Mouse (Mus musculus) lung, postnatal 0 days (tissue): ENCODE results near the gene Sept3. TPM values are rescaled to one million over a fixed set of nuclear protein-coding genes. Genes with fewer than 3 reads are reported as not detected.

Source experiments
- ATAC-seq: fragments of 200-750 bp; cut with Nextera tagmentation; 2 replicates; pipeline ENCODE4 v1.8.0; 2017; ENCODE audit warnings: moderate library complexity
- DNase-seq: peaks from one replicate; pipeline ENCODE4 v3.0.0-alpha.2; 2016; ENCODE audit warnings: low spot score
- H3K27ac ChIP-seq: fragments of 300-500 bp; sonication (generic); 2 replicates; pipeline ENCODE4 v1.5.1; 2014; ENCODE audit warnings: antibody characterized with exemption, mild to moderate bottlenecking, low read length, mixed read lengths
- H3K27me3 ChIP-seq: fragments of 300-500 bp; sonication (generic); replicated peaks from 2 replicates; pipeline ENCODE4 v1.6.1; 2014; ENCODE audit warnings: low read length, mixed read lengths; ENCODE audit not compliant: insufficient read depth
- H3K36me3 ChIP-seq: fragments of 300-500 bp; sonication (generic); 2 replicates; pipeline ENCODE4 v1.6.1; 2014; ENCODE audit warnings: low read length, mixed read lengths; ENCODE audit not compliant: insufficient read depth
- H3K4me1 ChIP-seq: fragments of 300-500 bp; sonication (generic); 2 replicates; pipeline ENCODE4 v1.6.1; 2014; ENCODE audit warnings: antibody characterized with exemption, low read depth, low read length, mixed read lengths; ENCODE audit not compliant: insufficient read depth
- H3K4me2 ChIP-seq: fragments of 300-500 bp; sonication (generic); replicated peaks from 2 replicates; pipeline ENCODE4 v1.6.1; 2014; ENCODE audit warnings: low read depth, mild to moderate bottlenecking, low read length, moderate library complexity, mixed read lengths
- H3K4me3 ChIP-seq: fragments of 300-500 bp; sonication (generic); 2 replicates; pipeline ENCODE4 v1.5.1; 2014; ENCODE audit warnings: low read depth, low read length
- H3K9ac ChIP-seq: fragments of 300-500 bp; sonication (generic); replicated peaks from 2 replicates; pipeline ENCODE4 v1.6.1; 2014; ENCODE audit warnings: low read depth, mild to moderate bottlenecking
- H3K9me3 ChIP-seq: fragments of 300-500 bp; sonication (generic); 2 replicates; pipeline ENCODE4 v1.6.1; 2016; ENCODE audit warnings: low read length, mixed read lengths
- CTCF ChIP-seq: IDR thresholded peaks from 2 replicates; pipeline ENCODE4 v1.5.1; 2016; ENCODE audit warnings: antibody characterized with exemption, mild to moderate bottlenecking
- EP300 ChIP-seq: IDR thresholded peaks from 2 replicates; pipeline ENCODE4 v1.6.1; 2016; ENCODE audit warnings: antibody characterized with exemption, mild to moderate bottlenecking, control low read depth
- WGBS: fragments of 180-500 bp; shearing (Covaris S2); extraction: QIAGEN DNeasy Blood & Tissue Kit; methylation state at CpG from one replicate; pipeline ENCODE4 v1.1.7; 2014; 5-methylcytosine and 5-hydroxymethylcytosine counted together
- polyA plus RNA-seq: library from polyadenylated mRNA; unstranded; fragments of >200 nt; fragmentation: Nextera tagmentation; extraction: Ambion mirVana; gene quantifications from 2 replicates; pipeline ENCODE4 v1.2.1, GENCODE M21; 2015

Gene Sept3
- polyA plus RNA-seq, 1 experiment from 2014 or later: 0.26 TPM

DNA sequence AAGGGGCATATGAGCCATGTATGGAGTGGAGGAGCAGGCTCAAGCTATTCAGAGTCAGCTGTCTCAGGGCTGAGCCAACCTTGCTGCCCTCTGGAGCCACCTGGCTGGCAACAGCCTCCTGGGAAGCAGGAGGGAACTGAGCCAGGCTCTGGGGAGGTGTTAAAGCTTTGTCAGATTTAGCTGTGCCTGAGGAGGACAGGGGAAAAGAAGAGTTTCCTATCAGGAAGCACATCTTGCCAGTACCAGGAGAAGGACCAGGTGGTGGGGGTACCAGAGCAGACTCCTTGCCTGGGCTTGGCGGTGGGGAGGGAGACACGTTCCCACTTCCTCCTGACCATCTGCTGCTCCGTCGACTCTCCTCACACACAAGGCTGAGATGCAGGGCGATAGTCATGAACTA is 2.9 kb downstream of the Sept3 start:
- no peak overlapping the region for H3K27ac ChIP-seq
- 0 out of 2 replicates have a peak, but pooled peaks cover 4% of the 10 kb centered on the region for H3K4me1 ChIP-seq
- no peak for TF ChIP-seq EP300
- no peak for TF ChIP-seq CTCF
- H3K36me3 ChIP-seq: no peaks in the 10 kb centered on the region
- H3K27me3 ChIP-seq: peaks cover 30% of the 10 kb centered on the region
- no peak for ATAC-seq
- WGBS: 69% methylated on average over 5 of the region's 5 CpGs
- H3K4me3 ChIP-seq: no peak overlapping the region
- H3K9me3 ChIP-seq: no peaks in the 10 kb centered on the region
- no peak overlapping the region for H3K9ac ChIP-seq
- no peak for DNase-seq
- no peak overlapping the region for H3K4me2 ChIP-seq

DNA sequence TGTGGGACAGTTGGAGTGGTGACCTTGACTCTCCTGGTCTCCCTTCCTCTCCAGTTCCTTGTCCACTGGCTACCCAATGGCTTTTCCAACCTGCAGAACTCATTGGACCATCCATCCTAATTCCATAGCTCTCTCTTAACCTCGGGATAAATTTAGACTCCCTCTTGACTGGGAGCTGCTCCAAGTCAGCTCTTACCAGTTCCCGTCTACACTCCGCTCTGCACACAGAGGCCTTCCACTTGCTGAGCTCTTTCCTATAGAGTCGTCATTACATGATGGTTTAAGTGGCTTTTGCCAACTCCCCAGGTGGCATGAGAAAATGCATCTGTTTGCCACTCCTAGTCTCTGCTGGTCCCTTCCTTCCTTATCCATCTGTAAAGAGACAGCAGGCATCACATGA is 5.9 kb downstream of the Sept3 start:
- Histone ChIP-seq H3K4me2 (no peak overlapping the region), H3K27me3 (peaks cover 8% of the 10 kb centered on the region; the same call in 1 of the 2 replicates), H3K27ac (no peak overlapping the region), H3K9ac (no peak overlapping the region), H3K9me3 (no peaks in the 10 kb centered on the region), H3K36me3 (no peaks in the 10 kb centered on the region), H3K4me1 (0 out of 2 replicates have a peak, but pooled peaks cover under 1% of the 10 kb centered on the region), H3K4me3 (no peak overlapping the region)
- DNase-seq: no peak
- TF ChIP-seq EP300 (no peak), CTCF (no peak)
- WGBS: 46% methylated on average over 4 of the region's 4 CpGs
- ATAC-seq: no peak

DNA sequence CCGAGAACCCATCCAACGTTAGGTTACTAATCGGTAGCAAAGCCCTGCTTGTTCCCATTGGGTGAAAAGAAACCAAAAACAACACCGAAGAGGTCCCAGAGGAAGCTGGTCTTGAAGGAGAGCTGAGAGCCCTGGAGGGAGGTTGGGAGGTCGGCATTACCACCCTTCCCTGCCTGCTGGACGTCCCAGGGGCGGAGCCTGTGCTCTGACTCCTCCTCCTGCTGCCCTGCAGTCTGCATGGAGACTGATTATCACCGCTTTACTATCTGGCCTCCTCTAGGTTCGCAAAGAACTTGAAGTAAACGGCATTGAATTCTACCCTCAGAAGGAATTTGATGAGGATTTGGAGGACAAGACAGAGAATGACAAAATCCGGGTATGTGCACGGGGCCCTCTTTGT is 11.5 kb downstream of the Sept3 start:
- H3K27me3 ChIP-seq: no peaks in the 10 kb centered on the region
- 59% methylated on average over 12 of the region's 12 CpGs for WGBS
- ATAC-seq (no peak), DNase-seq (no peak)
- H3K4me1 ChIP-seq: no peaks in the 10 kb centered on the region
- H3K36me3 ChIP-seq: no peaks in the 10 kb centered on the region
- no peak overlapping the region for H3K27ac ChIP-seq
- no peak overlapping the region for H3K4me2 ChIP-seq
- no peak overlapping the region for H3K9ac ChIP-seq
- TF ChIP-seq CTCF (no peak), EP300 (no peak)
- no peak overlapping the region for H3K4me3 ChIP-seq
- no peaks in the 10 kb centered on the region for H3K9me3 ChIP-seq

DNA sequence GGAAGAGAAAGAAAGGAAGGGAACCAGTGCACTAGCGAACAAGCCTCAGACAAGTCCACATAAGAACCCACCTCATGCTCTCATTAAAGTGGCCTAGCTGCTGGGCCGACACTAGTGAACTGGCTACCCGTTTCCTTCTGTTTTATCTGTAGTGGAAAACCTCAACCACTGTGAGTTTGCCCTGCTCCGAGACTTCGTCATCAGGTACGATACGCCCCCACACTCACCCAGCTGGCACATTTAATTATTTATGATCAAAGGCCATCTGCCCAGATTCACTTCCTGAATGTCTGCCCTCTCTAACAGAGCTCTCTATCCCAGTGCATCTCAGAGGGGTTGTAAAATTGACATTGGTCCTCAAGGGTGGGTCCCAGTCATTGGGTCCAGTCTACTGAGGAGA is 15.6 kb downstream of the Sept3 start:
- no peaks in the 10 kb centered on the region for H3K4me1 ChIP-seq
- H3K4me3 ChIP-seq: no peak overlapping the region
- H3K27ac ChIP-seq: no peak overlapping the region
- H3K4me2 ChIP-seq: no peak overlapping the region
- no peaks in the 10 kb centered on the region for H3K27me3 ChIP-seq
- no peak overlapping the region for H3K9ac ChIP-seq
- ATAC-seq: no peak
- 87% methylated on average over 7 of the region's 7 CpGs for WGBS
- no peaks in the 10 kb centered on the region for H3K9me3 ChIP-seq
- no peak for DNase-seq
- TF ChIP-seq CTCF (no peak), EP300 (no peak)
- H3K36me3 ChIP-seq: no peaks in the 10 kb centered on the region

DNA sequence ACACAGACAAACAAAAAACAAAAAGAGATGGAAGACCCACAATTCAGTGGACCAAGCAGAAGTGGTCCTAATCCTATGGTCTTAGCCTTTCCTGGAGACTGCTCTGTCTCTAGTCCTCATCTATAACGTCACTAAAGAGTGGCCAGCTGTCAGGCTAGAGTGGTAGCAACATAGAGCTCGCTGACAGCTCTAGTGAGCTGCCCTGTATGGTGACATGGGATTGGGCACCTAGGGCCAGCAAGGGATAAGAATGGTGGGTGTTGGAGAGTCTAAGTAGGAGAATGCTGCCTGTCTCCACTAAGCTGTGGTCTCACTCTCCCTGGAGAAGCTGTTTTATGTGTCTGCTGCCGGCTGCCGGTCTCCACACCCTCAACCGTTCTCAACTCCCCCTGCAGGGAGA is 18.2 kb downstream of the Sept3 start:
- ATAC-seq (no peak), DNase-seq (no peak)
- H3K9me3 ChIP-seq: no peaks in the 10 kb centered on the region
- no peaks in the 10 kb centered on the region for H3K27me3 ChIP-seq
- no peak overlapping the region for H3K4me2 ChIP-seq
- H3K4me1 ChIP-seq: no peaks in the 10 kb centered on the region
- WGBS: 16% methylated on average over 5 of the region's 5 CpGs
- no peak overlapping the region for H3K27ac ChIP-seq
- H3K9ac ChIP-seq: no peak overlapping the region
- H3K36me3 ChIP-seq: no peaks in the 10 kb centered on the region
- no peak for TF ChIP-seq CTCF
- no peak for TF ChIP-seq EP300
- no peak overlapping the region for H3K4me3 ChIP-seq

DNA sequence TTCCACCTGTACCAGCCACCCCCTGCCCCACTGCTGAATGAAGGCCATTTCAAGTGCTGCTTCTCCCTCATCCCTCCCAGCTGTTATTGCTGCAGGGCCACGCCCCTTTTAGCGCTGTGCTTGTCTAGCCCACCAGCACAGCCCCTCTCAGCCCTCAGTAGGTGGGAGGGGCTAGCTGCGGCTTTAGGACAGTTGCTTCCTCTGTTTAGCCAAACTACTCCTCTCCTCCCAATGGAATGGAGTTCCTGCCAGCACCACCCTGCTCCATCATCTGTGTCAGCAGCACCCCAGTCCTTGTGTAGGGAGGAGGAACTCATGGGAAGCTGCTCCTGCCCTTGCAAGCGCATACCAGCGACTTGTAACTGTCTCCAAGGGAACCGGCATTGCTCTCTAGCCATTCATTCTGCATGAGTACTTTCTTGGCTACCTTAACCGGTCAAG is 18.6 kb downstream of the Sept3 start:
- Histone ChIP-seq H3K9ac (no peak overlapping the region), H3K27me3 (no peaks in the 10 kb centered on the region), H3K4me3 (no peak overlapping the region), H3K36me3 (no peaks in the 10 kb centered on the region), H3K27ac (no peak overlapping the region), H3K4me2 (no peak overlapping the region), H3K4me1 (no peaks in the 10 kb centered on the region), H3K9me3 (no peaks in the 10 kb centered on the region)
- WGBS: 6% methylated on average over 7 of the region's 7 CpGs
- DNase-seq (peak; percentile 27), ATAC-seq (no peak; the same call in 1 of the 2 replicates)
- no peak for TF ChIP-seq EP300
- no peak for TF ChIP-seq CTCF

DNA sequence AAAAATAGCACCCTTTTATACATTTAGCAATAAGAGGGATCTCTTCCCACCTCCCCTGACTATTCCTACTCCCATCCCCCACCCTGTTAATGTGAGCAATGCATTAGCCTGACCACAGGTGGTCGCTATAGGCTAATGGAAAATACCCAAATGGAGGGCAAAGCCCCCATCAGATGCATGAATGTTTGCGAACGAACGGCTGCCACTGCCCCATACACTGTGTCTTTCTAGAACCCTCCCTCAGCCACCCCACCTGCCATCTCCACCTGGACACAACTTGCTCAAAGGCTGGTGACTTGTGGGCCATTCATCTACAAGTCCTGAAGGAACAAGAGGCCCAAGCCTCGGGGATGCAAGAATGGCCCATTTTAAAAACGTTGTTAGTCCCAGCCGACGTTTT is 19.4 kb downstream of the Sept3 start:
- H3K27me3 ChIP-seq: no peaks in the 10 kb centered on the region
- no peak for ATAC-seq
- no peaks in the 10 kb centered on the region for H3K36me3 ChIP-seq
- H3K9ac ChIP-seq: no peak overlapping the region
- H3K4me3 ChIP-seq: no peak overlapping the region
- peak; percentile 18 for DNase-seq
- H3K9me3 ChIP-seq: no peaks in the 10 kb centered on the region
- 32% methylated on average over 8 of the region's 8 CpGs for WGBS
- no peak overlapping the region for H3K27ac ChIP-seq
- H3K4me2 ChIP-seq: no peak overlapping the region
- H3K4me1 ChIP-seq: no peaks in the 10 kb centered on the region
- TF ChIP-seq CTCF (peak; percentile 73), EP300 (no peak)
